Mouse (Mus musculus) intestine, embryonic 15.5 days (tissue): ENCODE measurements around the gene Gm4881. TPM values are rescaled to one million over a fixed set of nuclear protein-coding genes. Genes with fewer than 3 reads are reported as not detected.
A peak's percentile ranks its signal among the peaks of the same experiment; 100 is the strongest.

Experiments
- ATAC-seq: fragments of 200-750 bp; cut with Nextera tagmentation; 2 replicates; pipeline ENCODE4 v1.8.0; 2017; ENCODE audit warnings: moderate TSS enrichment, moderate library complexity
- H3K27ac ChIP-seq: fragments of 300-500 bp; sonication (generic); 2 replicates; pipeline ENCODE4 v1.5.1; 2015; ENCODE audit warnings: mild to moderate bottlenecking, inconsistent platforms
- H3K27me3 ChIP-seq: fragments of 300-500 bp; sonication (generic); replicated peaks from 2 replicates; pipeline ENCODE4 v1.6.1; 2015; ENCODE audit warnings: inconsistent platforms
- H3K36me3 ChIP-seq: fragments of 300-500 bp; sonication (generic); 2 replicates; pipeline ENCODE4 v1.6.1; 2015; ENCODE audit warnings: inconsistent platforms
- H3K4me1 ChIP-seq: fragments of 300-500 bp; sonication (generic); replicated peaks from 2 replicates; pipeline ENCODE4 v1.6.1; 2015; ENCODE audit warnings: inconsistent platforms
- H3K4me2 ChIP-seq: fragments of 300-500 bp; sonication (generic); replicated peaks from 2 replicates; pipeline ENCODE4 v1.6.1; 2015; ENCODE audit warnings: mild to moderate bottlenecking, inconsistent platforms
- H3K4me3 ChIP-seq: fragments of 300-500 bp; sonication (generic); replicated peaks from 2 replicates; pipeline ENCODE4 v1.5.1; 2015; ENCODE audit warnings: inconsistent platforms
- H3K9ac ChIP-seq: fragments of 300-500 bp; sonication (generic); 2 replicates; pipeline ENCODE4 v1.6.1; 2015; ENCODE audit warnings: inconsistent platforms
- H3K9me3 ChIP-seq: fragments of 300-500 bp; sonication (generic); 2 replicates; pipeline ENCODE4 v1.6.1; 2016; ENCODE audit warnings: inconsistent platforms
- WGBS: fragments of 180-500 bp; shearing (Covaris S2); methylation state at CpG from one replicate; pipeline ENCODE4 v1.1.7; 2015; 5-methylcytosine and 5-hydroxymethylcytosine counted together
- polyA plus RNA-seq: library from polyadenylated mRNA; unstranded; fragments of >200 nt; fragmentation: Nextera tagmentation; extraction: Ambion mirVana; gene quantifications from 2 replicates; pipeline ENCODE4 v1.2.1, GENCODE M21; 2015

Gene Gm4881
- polyA plus RNA-seq, 1 experiment from 2014 or later = not detected

DNA sequence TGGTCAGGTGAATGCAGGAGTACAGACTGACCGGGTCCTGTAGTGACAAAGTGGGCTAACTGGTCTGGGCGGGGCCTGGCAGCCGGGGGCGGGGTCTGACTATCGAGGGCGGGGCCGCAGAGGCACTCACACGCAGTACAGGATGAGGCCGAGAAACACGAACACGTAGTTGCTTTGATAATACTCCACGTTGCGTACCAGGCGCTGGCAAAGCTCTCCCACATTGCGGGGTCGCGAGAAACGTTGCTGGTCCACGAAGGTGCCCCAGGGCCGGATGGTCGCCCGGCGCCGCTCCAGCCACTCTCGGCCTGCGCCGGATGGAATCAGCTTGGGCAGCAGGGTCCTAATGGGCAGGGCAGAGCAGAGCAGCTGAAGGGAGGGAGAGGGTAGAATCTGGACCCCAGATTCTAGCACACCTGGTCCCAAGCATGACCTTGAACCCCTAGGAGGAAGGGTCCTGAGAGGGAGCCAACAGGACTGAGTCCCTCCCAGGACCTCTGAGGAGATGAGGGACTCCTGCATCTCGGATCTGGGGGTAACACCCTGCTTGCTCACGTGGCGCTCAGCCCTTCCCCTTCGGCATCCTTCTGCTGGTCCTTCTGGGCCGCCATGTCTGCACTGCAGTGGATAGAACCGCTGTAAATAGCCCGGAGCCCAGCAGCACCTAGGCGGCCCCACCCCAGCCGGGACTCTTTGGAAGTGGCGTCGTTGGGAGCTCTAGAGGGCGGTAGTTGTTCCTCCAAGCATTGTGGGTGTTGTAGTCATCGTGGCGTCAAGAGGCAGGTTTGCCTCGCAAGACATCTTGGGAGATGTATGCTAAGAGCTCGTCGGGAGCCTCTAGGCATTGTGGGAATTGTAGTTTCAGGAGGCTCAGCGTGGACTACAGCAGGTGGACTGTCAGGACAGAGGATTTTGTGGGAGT lies 27.9 kb upstream of the Gm4881 start, which contains the start of gene Rabac1:
Gene Rabac1 (minus strand): TSS at position 783 of the 922 bp plus-strand sequence.
- Histone ChIP-seq H3K4me2 (peak within 1 kb of the TSS; percentile 79), H3K27me3 (no peaks in the 10 kb centered on the region), H3K36me3 (peaks cover 3% of the 10 kb centered on the region; the same call in 1 of the 2 replicates), H3K4me1 (0 out of 2 replicates have a peak, but pooled peaks cover 4% of the 10 kb centered on the region), H3K4me3 (peak within 1 kb of the TSS; percentile 78), H3K9me3 (no peaks in the 10 kb centered on the region), H3K27ac (peak within 1 kb of the TSS; percentile 75), H3K9ac (peak within 1 kb of the TSS; percentile 80)
- peak; percentile 95 for ATAC-seq
- WGBS = under 1% methylated on average over 45 of the region's 45 CpGs

DNA sequence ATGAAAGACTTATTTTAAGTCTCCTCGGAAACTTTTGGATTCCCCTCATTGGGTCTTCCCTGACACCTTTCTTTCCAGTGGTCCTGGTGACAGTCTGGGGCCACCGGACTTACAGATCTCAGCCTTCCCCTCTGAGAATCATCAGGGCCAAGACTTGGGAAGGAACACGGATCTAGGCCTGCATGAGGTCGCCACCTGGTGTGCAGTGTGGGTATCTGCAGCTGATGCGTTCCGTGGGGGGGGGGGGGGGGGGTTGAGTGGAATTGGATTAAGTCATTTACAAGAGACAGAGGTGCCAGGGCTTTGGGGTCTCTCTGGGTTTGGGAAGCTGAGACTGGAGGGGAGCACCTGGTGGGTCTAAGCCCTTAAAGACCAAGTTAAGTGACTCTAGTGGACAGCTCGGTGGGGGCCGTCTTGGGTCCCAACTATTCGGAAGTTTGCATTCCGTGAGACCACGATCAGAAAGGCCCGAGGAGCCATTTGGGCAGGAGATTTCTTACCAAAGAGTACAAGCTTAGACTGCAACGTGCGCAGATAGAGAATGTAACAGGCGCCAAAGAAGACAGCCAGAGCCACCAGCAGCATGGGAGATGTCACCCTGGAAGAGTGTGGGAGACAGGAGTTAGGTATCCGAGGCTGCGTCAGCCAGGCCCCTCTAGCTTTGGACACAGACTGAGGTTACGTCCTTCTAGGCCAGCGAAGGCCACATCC lies 27.1 kb upstream of the Gm4881 start:
- Histone ChIP-seq H3K9me3 (no peaks in the 10 kb centered on the region), H3K36me3 (peaks cover 3% of the 10 kb centered on the region; the same call in 1 of the 2 replicates), H3K9ac (peak overlapping the region; percentile 80), H3K27ac (peak overlapping the region; percentile 75), H3K4me2 (peak overlapping the region; percentile 79), H3K4me1 (0 out of 2 replicates have a peak, but pooled peaks cover 4% of the 10 kb centered on the region), H3K4me3 (peak overlapping the region; percentile 78), H3K27me3 (no peaks in the 10 kb centered on the region)
- peak; percentile 14 for ATAC-seq
- WGBS = 6% methylated on average over 19 of the region's 19 CpGs

DNA sequence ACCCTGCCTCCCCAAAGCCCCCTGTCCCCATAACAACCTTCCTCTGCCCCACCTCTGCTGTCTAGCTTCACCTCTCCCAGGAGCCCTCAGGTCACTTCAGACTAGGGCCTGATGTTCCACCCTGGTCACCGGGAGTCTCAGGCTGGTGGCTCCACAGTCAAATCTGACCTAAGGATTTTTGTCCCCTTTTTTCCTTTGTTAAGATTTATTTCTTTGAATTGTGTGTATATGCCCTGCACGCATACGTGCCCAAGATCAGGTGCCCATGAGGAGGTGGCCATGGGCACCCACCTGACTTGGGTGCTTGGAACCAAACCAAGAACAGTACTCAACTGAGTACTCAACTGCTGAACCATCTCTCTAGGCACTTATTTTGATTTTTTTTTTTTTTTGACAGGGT lies 26.0 kb upstream of the Gm4881 start:
- H3K27me3 ChIP-seq = no peaks in the 10 kb centered on the region
- H3K4me2 ChIP-seq = no peak overlapping the region
- ATAC-seq = no peak
- no peak overlapping the region for H3K9ac ChIP-seq
- WGBS = 93% methylated on average over 3 of the region's 3 CpGs
- H3K36me3 ChIP-seq = peaks cover 3% of the 10 kb centered on the region; the same call in 1 of the 2 replicates
- H3K9me3 ChIP-seq = no peaks in the 10 kb centered on the region
- H3K27ac ChIP-seq = no peak overlapping the region
- H3K4me1 ChIP-seq = 0 out of 2 replicates have a peak, but pooled peaks cover 4% of the 10 kb centered on the region
- H3K4me3 ChIP-seq = no peak overlapping the region

DNA sequence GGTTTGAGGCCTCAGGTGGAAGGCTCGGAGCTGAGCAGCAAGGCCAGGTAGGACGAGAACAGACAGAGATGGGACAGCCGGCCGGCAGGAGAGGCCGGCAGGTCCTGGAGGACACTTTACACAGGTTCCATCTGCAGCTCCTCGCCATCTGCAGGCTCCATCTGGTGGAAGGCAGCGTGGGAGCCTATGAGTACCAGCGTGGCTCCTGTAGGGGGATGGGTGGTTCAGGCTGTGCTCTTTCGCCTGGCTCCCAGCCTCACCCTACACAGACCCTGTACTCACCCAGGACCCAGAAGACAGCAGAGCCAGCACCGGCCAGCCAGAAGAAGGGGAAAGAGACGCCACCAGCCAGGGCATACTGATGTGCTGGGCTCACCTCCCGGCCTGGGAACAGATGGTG lies 25.5 kb upstream of the Gm4881 start:
- WGBS = 80% methylated on average over 12 of the region's 12 CpGs
- H3K4me1 ChIP-seq = 0 out of 2 replicates have a peak, but pooled peaks cover 4% of the 10 kb centered on the region
- no peak for ATAC-seq

DNA sequence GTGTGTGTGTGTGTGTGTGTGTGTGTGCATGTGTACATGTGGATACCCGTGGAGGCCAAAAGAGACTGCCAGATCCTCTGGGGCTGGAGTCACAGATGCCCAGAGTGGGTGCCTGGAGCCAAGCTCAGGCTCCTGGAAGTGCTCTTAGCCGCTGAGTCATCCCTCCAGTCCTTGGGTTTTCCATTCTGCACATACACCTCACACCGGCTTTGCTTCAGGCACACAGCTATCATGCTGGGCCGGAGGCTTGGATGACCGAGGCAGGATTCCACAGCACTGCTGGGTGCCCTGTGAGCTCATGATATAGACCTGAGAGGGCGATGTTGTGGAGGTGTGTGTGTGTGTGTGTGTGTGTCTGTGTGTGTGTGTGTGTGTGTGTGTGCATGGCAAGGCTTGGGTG lies 24.2 kb upstream of the Gm4881 start:
- Histone ChIP-seq H3K27ac (no peak overlapping the region), H3K9ac (no peak overlapping the region), H3K4me3 (no peak overlapping the region), H3K4me1 (0 out of 2 replicates have a peak, but pooled peaks cover 4% of the 10 kb centered on the region), H3K36me3 (peaks cover 3% of the 10 kb centered on the region; the same call in 1 of the 2 replicates), H3K4me2 (no peak overlapping the region), H3K9me3 (no peaks in the 10 kb centered on the region), H3K27me3 (no peaks in the 10 kb centered on the region)
- WGBS = 77% methylated on average over 6 of the region's 6 CpGs
- ATAC-seq = no peak

More for the DNA sequence above, 25.5 kb upstream of the Gm4881 start:
- no peaks in the 10 kb centered on the region for H3K27me3 ChIP-seq
- no peak overlapping the region for H3K4me2 ChIP-seq
- H3K4me3 ChIP-seq = no peak overlapping the region
- H3K36me3 ChIP-seq = peaks cover 3% of the 10 kb centered on the region; the same call in 1 of the 2 replicates
- H3K9ac ChIP-seq = no peak overlapping the region
- no peak overlapping the region for H3K27ac ChIP-seq
- H3K9me3 ChIP-seq = no peaks in the 10 kb centered on the region

DNA sequence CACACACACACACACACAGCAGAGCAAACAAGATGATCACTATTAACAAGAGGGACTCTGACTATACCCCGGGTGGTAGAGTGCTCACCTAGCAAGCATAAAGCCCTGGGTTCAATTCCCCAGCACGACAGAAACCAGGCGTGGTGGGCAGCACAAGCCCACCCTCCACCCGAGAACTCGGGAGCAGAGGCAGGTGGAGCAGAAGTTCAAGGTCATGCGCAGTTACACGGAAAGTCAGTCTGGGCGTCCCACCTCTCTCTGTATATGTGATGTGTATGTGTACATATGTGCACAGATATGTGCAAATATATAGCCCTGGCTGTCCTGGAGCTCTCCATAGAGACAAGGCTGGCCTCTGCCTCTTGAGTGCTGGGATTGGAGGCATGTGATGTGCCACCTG lies 23.7 kb upstream of the Gm4881 start:
- H3K4me2 ChIP-seq = no peak overlapping the region
- no peaks in the 10 kb centered on the region for H3K9me3 ChIP-seq
- H3K9ac ChIP-seq = no peak overlapping the region
- 73% methylated on average over 8 of the region's 8 CpGs for WGBS
- no peak overlapping the region for H3K4me3 ChIP-seq
- 0 out of 2 replicates have a peak, but pooled peaks cover 4% of the 10 kb centered on the region for H3K4me1 ChIP-seq
- H3K27me3 ChIP-seq = no peaks in the 10 kb centered on the region
- H3K27ac ChIP-seq = no peak overlapping the region
- peaks cover 3% of the 10 kb centered on the region; the same call in 1 of the 2 replicates for H3K36me3 ChIP-seq
- ATAC-seq = no peak

DNA sequence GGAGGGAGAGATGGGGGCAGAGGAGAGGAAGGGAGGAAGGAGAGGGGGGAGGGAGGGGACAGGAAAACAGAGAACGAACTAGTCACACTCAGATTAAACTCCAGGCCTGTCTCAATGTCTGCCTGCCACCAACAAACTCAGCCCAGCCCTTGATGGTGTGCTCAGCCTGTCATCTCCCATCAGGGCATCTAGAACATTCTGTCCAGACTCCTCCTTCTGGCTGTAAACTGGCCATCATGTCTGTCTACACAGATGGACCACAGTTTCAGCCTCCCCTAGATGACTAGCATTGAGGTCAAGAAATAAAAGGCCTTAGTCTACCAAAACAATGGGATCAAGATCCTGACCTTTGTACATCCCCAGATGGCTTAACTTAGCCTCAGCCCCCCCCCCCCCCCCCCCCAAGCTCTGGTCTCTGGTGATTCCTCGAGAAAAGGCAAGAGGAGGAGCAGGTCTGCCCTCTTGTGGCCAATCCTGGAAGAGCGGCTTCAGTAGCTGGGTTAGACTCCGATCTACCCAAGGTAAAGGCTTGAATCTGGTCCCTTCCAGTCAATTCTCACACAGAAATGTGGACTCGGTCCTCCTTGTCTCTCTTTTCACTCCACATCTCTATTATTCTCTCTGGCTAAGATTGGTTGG lies 20.7 kb upstream of the Gm4881 start:
- no peak overlapping the region for H3K4me2 ChIP-seq
- 0 out of 2 replicates have a peak, but pooled peaks have one; percentile 34 for ATAC-seq
- WGBS = 10% methylated on average over 5 of the region's 5 CpGs

DNA sequence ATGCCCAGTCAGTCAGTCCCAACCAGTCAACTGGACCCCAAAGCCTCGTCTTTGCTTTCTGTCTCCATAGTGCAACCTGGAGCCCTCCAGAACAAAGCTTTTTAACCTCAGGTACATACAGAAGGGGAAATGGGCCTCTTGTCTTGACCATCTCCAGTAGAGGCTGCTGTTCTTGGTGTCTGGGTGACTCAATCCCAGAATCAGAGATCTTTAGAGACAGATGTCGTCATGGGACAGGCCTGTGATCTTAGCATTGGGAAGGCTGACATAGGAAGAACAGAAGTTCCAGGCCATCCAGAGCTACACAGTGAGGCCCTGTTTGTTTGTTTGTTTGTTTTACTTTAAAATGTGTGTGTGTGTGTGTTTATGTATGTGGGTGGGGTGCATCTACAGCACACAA lies 20.0 kb upstream of the Gm4881 start:
- no peaks in the 10 kb centered on the region for H3K4me1 ChIP-seq
- H3K36me3 ChIP-seq = no peaks in the 10 kb centered on the region
- H3K4me3 ChIP-seq = no peak overlapping the region
- H3K4me2 ChIP-seq = no peak overlapping the region
- H3K27me3 ChIP-seq = no peaks in the 10 kb centered on the region
- no peak overlapping the region for H3K27ac ChIP-seq
- no peak overlapping the region for H3K9ac ChIP-seq
- WGBS = 78% methylated on average over 2 of the region's 2 CpGs
- H3K9me3 ChIP-seq = no peaks in the 10 kb centered on the region
- ATAC-seq = no peak

More for the DNA sequence above, 20.7 kb upstream of the Gm4881 start:
- H3K4me1 ChIP-seq = no peaks in the 10 kb centered on the region
- H3K36me3 ChIP-seq = peaks cover 3% of the 10 kb centered on the region; the same call in 1 of the 2 replicates
- H3K27me3 ChIP-seq = no peaks in the 10 kb centered on the region
- H3K4me3 ChIP-seq = no peak overlapping the region
- H3K9ac ChIP-seq = no peak overlapping the region
- H3K9me3 ChIP-seq = no peaks in the 10 kb centered on the region
- no peak overlapping the region for H3K27ac ChIP-seq

DNA sequence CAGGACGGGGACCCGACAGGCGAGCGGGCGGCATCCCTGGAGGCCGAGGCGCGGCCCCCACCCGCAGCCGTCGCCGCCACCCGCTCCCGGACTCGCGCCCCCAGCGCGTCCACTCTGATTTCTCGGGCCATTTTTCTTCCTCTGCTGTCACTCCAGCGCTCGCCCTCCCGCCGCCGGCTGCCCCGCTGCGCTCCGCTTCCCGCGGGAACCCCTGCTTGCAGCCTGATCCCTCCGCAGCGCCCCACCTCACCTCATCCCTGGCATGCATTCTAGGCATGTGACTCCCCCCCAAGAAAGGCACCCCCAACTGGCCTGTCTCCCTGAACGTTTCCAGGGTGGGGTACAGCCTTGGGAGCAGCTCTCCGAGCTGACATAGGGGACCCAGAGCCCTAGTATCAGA lies 10.9 kb upstream of the Gm4881 start:
- peak overlapping the region; percentile 40 for H3K4me3 ChIP-seq
- no peak for ATAC-seq
- H3K36me3 ChIP-seq = no peaks in the 10 kb centered on the region
- 3% methylated on average over 24 of the region's 33 CpGs for WGBS
- H3K27ac ChIP-seq = no peak overlapping the region
- peaks cover 70% of the 10 kb centered on the region for H3K27me3 ChIP-seq
- H3K9me3 ChIP-seq = no peaks in the 10 kb centered on the region
- no peak overlapping the region for H3K9ac ChIP-seq
- H3K4me2 ChIP-seq = peak overlapping the region; percentile 74
- peaks cover 10% of the 10 kb centered on the region for H3K4me1 ChIP-seq

DNA sequence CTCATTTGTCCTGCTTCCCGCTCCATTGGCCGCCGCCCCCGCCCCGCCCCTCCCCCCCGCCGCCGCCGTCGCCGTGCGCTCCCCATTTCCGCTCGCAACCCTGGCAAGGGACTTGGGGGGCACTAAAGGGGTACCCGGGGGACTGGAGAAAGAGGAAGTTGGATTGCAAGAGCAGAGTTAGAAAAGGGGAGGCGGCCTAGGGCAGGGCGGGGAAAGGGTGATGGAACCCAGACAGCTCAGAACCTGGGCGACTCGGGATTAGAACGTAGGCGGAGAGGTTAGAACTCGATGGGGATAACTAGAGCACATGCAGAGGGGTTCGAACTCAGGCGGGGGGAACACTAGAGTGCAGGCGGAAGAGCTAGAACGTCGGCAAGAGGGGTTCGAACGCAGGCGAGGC lies 10.2 kb upstream of the Gm4881 start:
- Histone ChIP-seq H3K27ac (no peak overlapping the region), H3K9ac (peak overlapping the region; percentile 40; the same call in 1 of the 2 replicates), H3K27me3 (peaks cover 78% of the 10 kb centered on the region), H3K4me2 (peak overlapping the region; percentile 74), H3K4me3 (peak overlapping the region; percentile 40), H3K4me1 (peaks cover 10% of the 10 kb centered on the region), H3K36me3 (no peaks in the 10 kb centered on the region), H3K9me3 (no peaks in the 10 kb centered on the region)
- peak; percentile 48 for ATAC-seq
- 2% methylated on average over 30 of the region's 30 CpGs for WGBS

DNA sequence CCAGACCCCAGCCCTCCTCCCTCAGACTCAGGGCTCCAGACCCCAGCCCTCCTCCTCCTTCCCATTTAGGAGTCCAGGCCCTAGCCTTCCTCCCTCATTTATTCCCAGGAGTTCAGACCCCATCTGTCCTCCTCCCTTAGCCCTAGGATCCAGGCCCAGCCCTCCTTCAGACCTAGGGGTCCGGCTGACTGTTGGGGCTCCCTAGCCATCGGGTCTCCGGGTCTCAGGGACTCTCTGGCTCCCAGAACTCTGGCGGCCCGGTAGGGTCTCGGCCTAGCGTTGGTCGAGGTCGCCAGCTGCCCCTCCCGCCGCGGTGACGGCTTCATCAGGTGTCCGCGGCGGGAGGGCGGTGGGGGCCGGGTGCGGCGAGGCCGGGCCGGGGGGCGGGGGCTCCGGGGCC lies 9.7 kb upstream of the Gm4881 start:
- no peak for ATAC-seq
- H3K27ac ChIP-seq = no peak overlapping the region
- H3K27me3 ChIP-seq = peaks cover 83% of the 10 kb centered on the region
- no peaks in the 10 kb centered on the region for H3K9me3 ChIP-seq
- under 1% methylated on average over 24 of the region's 24 CpGs for WGBS
- peak overlapping the region; percentile 40 for H3K4me3 ChIP-seq
- H3K36me3 ChIP-seq = no peaks in the 10 kb centered on the region
- peak overlapping the region; percentile 40; the same call in 1 of the 2 replicates for H3K9ac ChIP-seq
- H3K4me2 ChIP-seq = peak overlapping the region; percentile 74
- H3K4me1 ChIP-seq = peaks cover 10% of the 10 kb centered on the region
